Mouse (Mus musculus) embryonic stem cell, embryonic (primary cell): ENCODE results near the gene Tsc22d4.

Experiments
- CTCF ChIA-PET, 4 experiments: fragments of 300-600 bp in 2 of 4; fragments of 350-600 bp in 2 of 4; sonication (Branson Sonifier 250); formaldehyde crosslinking; loops; one replicate each; lab custom pipeline; 2022; ENCODE audit warnings: inconsistent platforms in 2 of 4; lab: Charles Lee
- POLR2A ChIA-PET, 4 experiments: fragments of 300-600 bp in 2 of 4; fragments of 350-600 bp in 2 of 4; sonication (Branson Sonifier 250); formaldehyde crosslinking; loops; one replicate each; lab custom pipeline; 2022; ENCODE audit warnings: antibody characterized with exemption in 4 of 4, inconsistent platforms in 1 of 4; lab: Charles Lee

The Tsc22d4 gene

DNA sequence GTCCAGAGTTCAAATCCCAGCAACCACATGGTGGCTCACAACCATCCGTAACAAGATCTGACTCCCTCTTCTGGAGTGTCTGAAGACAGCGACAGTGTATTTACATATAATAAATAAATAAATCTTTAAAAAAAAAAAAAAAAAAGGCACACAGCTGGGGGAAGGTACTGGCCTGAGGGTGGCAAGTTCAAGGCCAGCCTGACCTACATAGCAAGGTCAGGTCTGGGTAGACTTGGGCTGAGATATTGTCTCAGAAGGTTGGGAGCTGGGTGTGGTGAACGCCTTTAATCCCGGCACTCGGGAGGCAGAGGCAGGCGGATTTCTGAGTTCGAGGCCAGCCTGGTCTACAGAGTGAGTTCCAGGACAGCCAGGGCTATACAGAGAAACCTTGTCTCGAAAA lies 4.7 kb downstream of the Tsc22d4 start:
- ChIA-PET CTCF (interaction anchor here in 2 of 4 experiments (0.7 to 5.4 kb wide), 6 partner anchors 9 to 237 kb away, joined by 3 to 50 read pairs (median 4); no protein-coding TSS in a partner anchor), POLR2A (interaction anchor here in 2 of 4 experiments (0.6 to 4.2 kb wide), 7 partner anchors 8 to 238 kb away, joined by 3 to 17 read pairs (median 3); partner anchors contain the start of genes Nyap1 (in 2 of the 2) and Sap25 (in 1 of the 2))

- CTCF ChIA-PET = interaction anchor here in 3 of 4 experiments (0.7 to 1.5 kb wide), 9 partner anchors 8 to 238 kb away, joined by 3 to 13 read pairs (median 3); no protein-coding TSS in a partner anchor
- POLR2A ChIA-PET = interaction anchor here in 2 of 4 experiments (0.9 to 4.2 kb wide), 9 partner anchors 8 to 249 kb away, joined by 3 to 17 read pairs (median 4); partner anchors contain the start of genes Nyap1 (in 2 of the 2), Fbxo24 (in 1 of the 2), Lrch4 (in 1 of the 2) and Pop7 (in 1 of the 2)
Observed at GRCm38 (mm10) chr5:137751221-137751887, 5.8 kb downstream of the Tsc22d4 start.

- ChIA-PET CTCF (interaction anchor here in 3 of 4 experiments (0.7 to 2.1 kb wide), 13 partner anchors 8 to 228 kb away, joined by 3 to 13 read pairs (median 4); no protein-coding TSS in a partner anchor), POLR2A (interaction anchor here in 3 of 4 experiments (0.6 to 4.2 kb wide), 11 partner anchors 8 to 770 kb away, joined by 3 to 17 read pairs (median 4); partner anchors contain the start of genes Fbxo24 (in 1 of the 3), Lrch4 (in 1 of the 3), Nyap1 (in 1 of the 3) and Pop7 (in 1 of the 3))
Observed at GRCm38 (mm10) chr5:137751988-137752387, 6.5 kb downstream of the Tsc22d4 start.

DNA sequence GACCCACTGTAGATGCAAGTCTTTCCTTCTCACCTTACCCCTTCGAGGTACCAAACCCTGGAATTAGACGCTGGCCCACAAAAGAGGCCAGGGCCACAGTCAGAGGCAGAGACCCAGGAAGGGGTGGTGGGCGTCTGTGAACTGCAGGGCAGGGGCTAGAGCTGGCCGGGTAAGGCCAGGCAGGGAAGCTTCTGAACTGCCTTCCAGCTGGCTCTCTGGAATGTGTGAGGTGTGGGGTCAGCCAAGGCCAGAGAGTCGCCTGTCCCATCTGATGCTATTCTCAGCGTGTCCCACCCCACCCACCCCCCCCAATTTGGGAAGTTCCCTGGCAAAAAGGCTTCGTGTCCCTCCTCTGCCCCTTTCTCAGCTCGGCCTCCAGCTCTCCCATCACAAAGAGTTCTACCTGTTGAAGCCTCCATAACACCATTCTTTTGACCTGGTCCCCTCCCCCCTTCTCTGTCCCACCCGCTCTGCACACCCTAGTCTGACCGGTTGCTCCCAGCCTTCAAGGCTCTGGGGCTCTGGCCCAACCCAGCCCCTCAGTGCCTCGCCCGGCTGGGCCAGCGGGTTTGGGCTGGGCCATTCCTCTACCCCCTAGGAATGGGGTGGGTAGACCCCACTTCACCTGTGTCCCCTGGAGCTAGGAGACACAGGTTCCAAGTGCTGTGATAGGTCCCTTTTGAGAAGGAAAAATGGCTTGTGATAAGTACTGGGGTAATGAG lies 7.7 kb downstream of the Tsc22d4 start:
- ChIA-PET POLR2A (interaction anchor here in 3 of 4 experiments (0.5 to 4.2 kb wide), 10 partner anchors 11 to 419 kb away, joined by 3 to 17 read pairs (median 3); partner anchors contain the start of gene Nyap1 (in 1 of the 3)), CTCF (interaction anchor here in 3 of 4 experiments (0.6 to 2.1 kb wide), 10 partner anchors 8 to 251 kb away, joined by 3 to 15 read pairs (median 4); partner anchors contain the start of genes Pop7 (in 1 of the 3) and Tsc22d4 (in 1 of the 3))

DNA sequence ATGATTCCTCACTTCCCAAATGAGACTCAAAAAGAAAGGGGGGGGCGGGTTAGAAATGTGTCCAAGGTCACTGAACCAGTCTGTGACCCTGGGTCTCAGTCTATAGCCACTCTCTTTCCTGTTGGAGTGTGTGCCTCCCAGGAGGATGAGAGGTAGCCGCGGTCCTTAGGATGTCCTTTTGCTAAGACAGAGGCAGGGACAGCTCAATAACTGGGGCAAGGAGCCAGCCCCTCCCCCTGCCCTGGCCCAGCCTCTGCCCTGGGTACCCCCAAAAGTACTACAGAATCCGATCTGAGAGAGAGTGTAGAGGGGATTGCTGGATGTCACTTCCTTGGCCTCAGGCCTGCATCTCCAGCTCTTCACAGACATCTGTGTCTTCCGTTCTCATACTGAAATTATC lies 9.9 kb downstream of the Tsc22d4 start:
- ChIA-PET CTCF (interaction anchor here (0.6 to 1.2 kb wide), 8 partner anchors 29 to 444 kb away, joined by 3 to 7 read pairs (median 4); no protein-coding TSS in a partner anchor), POLR2A (interaction anchor here in 1 of 4 experiments (0.6 kb wide), 2 partner anchors 90 to 419 kb away, joined by 4 to 5 read pairs; no protein-coding TSS in a partner anchor)

DNA sequence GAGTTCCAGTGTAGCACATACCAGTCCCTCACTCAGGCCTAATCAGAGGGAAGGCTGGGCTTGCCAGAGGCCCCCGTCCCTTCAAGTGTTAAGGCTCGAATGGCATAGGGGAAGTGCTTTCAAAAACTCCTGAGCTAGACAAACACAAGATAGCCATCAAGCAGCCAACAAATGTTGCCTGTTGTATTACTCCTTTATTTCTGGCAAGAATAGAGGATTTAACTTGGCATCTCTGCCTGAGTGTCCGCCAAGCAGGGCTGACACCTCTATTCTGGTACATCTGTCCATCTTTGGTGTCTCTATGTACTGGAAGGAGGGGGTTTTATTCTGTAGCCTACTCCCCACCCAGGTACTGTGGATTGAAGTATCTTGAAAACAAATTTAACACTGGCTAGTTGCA lies 10.6 kb downstream of the Tsc22d4 start:
- ChIA-PET CTCF (interaction anchor here in 3 of 4 experiments (0.6 to 1.3 kb wide), 5 partner anchors 10 to 445 kb away, joined by 3 to 7 read pairs (median 3); no protein-coding TSS in a partner anchor), POLR2A (no interaction called here)

DNA sequence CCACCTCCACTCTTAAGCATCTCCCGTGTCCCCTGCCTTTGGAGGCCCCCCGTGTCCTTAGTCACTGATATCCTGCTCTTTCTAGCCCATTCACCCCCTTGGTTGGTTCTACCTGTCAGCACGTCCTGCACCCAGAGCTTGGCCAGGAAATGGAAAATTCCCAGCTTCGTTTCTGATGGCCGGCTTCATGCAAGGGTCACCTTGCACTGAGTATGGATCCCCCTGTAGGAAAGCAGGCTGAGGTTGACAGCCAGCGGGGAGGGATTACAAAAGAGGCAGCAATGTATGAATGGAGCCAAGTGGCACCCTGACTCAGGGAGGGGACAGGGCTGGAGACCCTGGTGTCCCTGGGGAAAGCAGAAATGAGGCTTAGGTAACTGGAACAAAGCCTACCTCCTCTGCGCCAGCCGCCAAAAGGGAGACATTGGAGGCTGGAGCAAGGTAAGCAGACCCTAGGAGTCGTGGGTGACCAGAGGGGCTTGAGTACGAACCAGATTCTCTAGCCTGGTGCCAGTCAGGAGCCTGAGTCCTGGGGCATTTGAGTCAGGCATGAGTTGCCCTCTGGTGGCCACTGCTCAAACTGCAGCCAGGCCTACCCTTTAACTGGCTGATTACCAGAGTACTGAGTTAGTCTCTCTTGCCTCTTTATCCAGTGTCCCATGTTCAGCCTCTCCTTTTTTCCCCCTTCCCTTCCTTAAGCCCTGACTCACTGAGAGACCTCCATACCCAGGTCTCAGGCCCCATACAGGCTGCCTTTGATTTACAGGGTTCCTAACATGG lies 11.5 kb downstream of the Tsc22d4 start:
- ChIA-PET POLR2A (interaction anchor here in 2 of 4 experiments (0.8 to 2.1 kb wide), 2 partner anchors 8 to 100 kb away, joined by 3 to 5 read pairs; no protein-coding TSS in a partner anchor), CTCF (interaction anchor here in 2 of 4 experiments (0.6 to 5.1 kb wide), 6 partner anchors 9 to 100 kb away, joined by 3 to 56 read pairs (median 11); partner anchors contain the start of gene Tsc22d4 (in 1 of the 2))

GRCm38 (mm10) chr5:137757887-137758286 lies 12.4 kb downstream of the Tsc22d4 start:
- ChIA-PET CTCF (interaction anchor here (0.6 to 5.1 kb wide), 7 partner anchors 10 to 239 kb away, joined by 3 to 56 read pairs (median 4); partner anchors contain the start of genes Pcolce (in 1 of the 4) and Tsc22d4 (in 1 of the 4)), POLR2A (interaction anchor here in 2 of 4 experiments (0.8 to 2.1 kb wide), 5 partner anchors 9 to 101 kb away, joined by 3 to 5 read pairs (median 4); partner anchors contain the start of gene Tsc22d4 (in 1 of the 2))

GRCm38 (mm10) chr5:137758921-137759534 lies 13.5 kb downstream of the Tsc22d4 start:
- CTCF ChIA-PET = interaction anchor here (0.6 to 5.1 kb wide), 37 partner anchors 8 to 1753 kb away, joined by 3 to 56 read pairs (median 5); partner anchors contain the start of genes Sap25 (in 3 of the 4), Agfg2 (in 1 of the 4), Irs3 (in 1 of the 4) and Mospd3 (in 1 of the 4)
- POLR2A ChIA-PET = interaction anchor here (0.7 to 2.2 kb wide), 17 partner anchors 9 to 247 kb away, joined by 3 to 14 read pairs (median 4); partner anchors contain the start of genes Mospd3 (in 1 of the 4), Ppp1r35 (in 1 of the 4) and Tsc22d4 (in 1 of the 4)

- POLR2A ChIA-PET = interaction anchor here (0.5 to 2.2 kb wide), 31 partner anchors 8 to 807 kb away, joined by 3 to 16 read pairs (median 4); partner anchors contain the start of genes Agfg2 (in 1 of the 4), Cops6 (in 1 of the 4), Mospd3 (in 1 of the 4) and Nyap1 (in 1 of the 4)
- CTCF ChIA-PET = interaction anchor here (0.5 to 5.1 kb wide), 93 partner anchors 9 to 1856 kb away, joined by 3 to 56 read pairs (median 4); partner anchors contain the start of genes Pop7 (in 3 of the 4), Tsc22d4 (in 3 of the 4), Agfg2 (in 2 of the 4) and Irs3 (in 2 of the 4)
Observed at GRCm38 (mm10) chr5:137759971-137760412, 14.5 kb downstream of the Tsc22d4 start.

DNA sequence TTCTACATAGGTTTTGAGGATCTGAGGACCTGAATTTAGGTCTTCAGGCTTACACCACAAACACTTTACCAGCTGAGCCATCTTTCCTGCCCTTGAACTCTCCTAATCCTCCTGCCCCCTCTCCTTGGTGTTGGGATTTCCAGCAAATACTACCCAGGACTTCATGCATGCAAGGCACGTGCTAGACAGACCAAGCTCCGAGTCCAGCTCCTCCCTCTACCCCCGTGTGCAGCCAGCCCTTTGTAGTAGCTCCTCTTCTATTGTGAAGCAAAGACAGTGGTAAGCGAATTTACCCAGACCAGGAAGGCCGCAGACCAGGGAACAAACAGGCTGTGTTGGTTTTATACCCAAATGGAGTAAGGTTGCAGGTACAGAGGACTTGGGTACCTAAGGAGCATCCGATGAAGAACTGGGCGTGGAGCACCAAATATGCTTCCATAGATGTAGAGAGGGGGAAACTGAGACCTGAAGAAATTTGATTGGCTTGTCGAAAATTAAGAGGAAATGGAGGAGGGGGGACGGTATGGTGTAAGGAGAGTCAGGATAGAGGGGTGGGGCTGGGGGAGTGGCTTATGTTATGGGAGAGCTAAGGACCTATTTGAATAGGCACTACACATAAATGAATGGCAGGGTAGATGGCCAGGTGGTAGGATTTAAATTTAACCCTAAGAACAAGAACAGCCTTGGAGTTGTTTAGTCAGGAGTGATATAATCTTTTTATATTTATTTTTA lies 19.2 kb downstream of the Tsc22d4 start:
- ChIA-PET CTCF (interaction anchor here in 3 of 4 experiments (0.7 to 3.2 kb wide), 20 partner anchors 11 to 719 kb away, joined by 3 to 25 read pairs (median 4); partner anchors contain the start of genes Ppp1r35 (in 1 of the 3), Sap25 (in 1 of the 3) and Tsc22d4 (in 1 of the 3)), POLR2A (interaction anchor here (0.6 to 2.9 kb wide), 23 partner anchors 9 to 320 kb away, joined by 3 to 37 read pairs (median 3); partner anchors contain the start of genes Agfg2 (in 1 of the 4), Fbxo24 (in 1 of the 4), Lrch4 (in 1 of the 4) and Pcolce (in 1 of the 4))

DNA sequence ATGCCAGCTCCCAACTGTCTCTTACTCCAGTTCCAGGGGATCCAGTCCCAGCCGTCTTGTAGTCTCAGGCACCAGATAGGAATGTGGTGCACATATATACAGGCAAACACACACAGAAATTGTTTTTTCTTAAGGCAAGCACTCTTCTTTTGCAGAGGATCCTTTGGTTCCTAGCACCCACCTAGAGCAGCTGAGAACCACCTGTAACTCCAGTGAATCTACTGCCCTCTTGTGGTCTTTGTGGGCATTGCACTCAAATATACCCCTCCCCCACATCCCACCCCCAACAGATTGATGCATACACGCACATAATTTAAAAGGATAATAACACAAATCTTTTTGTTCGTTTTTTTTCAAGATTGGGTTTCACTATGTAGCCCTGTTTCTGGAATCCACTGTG lies 20.7 kb downstream of the Tsc22d4 start:
- POLR2A ChIA-PET = interaction anchor here in 2 of 4 experiments (1.0 to 2.9 kb wide), 2 partner anchors 9 to 109 kb away, joined by 3 to 37 read pairs; no protein-coding TSS in a partner anchor
- CTCF ChIA-PET = interaction anchor here (0.5 to 3.2 kb wide), 22 partner anchors 10 to 1403 kb away, joined by 3 to 25 read pairs (median 3); partner anchors contain the start of genes Ppp1r35 (in 2 of the 4) and Agfg2 (in 1 of the 4)

- ChIA-PET CTCF (interaction anchor here in 2 of 4 experiments (0.7 to 2.5 kb wide), 3 partner anchors 8 to 424 kb away, joined by 3 to 18 read pairs (median 5); no protein-coding TSS in a partner anchor), POLR2A (interaction anchor here in 2 of 4 experiments (0.7 to 1.5 kb wide), 5 partner anchors 8 to 61 kb away, joined by 3 to 4 read pairs (median 4); partner anchors contain the start of gene Tsc22d4 (in 1 of the 2))
Observed at GRCm38 (mm10) chr5:137768475-137768874, 22.9 kb downstream of the Tsc22d4 start.

- POLR2A ChIA-PET = interaction anchor here in 2 of 4 experiments (0.6 to 1.1 kb wide), 3 partner anchors 15 to 203 kb away, joined by 3 to 6 read pairs (median 3); no protein-coding TSS in a partner anchor
- CTCF ChIA-PET = interaction anchor here (0.6 to 2.5 kb wide), 18 partner anchors 11 to 1475 kb away, joined by 3 to 18 read pairs (median 4); partner anchors contain the start of gene Tsc22d4 (in 1 of the 4)
Observed at GRCm38 (mm10) chr5:137770709-137771108, 25.2 kb downstream of the Tsc22d4 start.
